Mouse (Mus musculus): Measurements from ENCODE around the gene Fbxo2.

DNA sequence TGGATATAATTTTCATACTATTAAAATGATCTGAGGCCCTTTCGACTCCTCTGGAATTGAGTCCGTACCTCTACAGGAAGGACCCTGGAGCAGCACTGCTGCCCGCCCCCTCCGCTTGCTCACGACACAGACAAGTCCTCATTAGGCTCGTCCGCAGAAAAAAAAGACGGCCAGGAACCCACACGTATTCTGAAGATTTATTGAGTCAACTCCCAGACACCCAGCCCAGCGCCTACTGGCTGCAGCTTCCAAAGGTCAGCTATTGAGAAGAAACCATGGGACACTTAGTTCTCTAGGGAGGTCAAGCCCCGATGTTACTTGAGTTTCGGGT is 20.7 kb upstream of the Fbxo2 start:
- TF ChIP-seq CTCF (IDR thresholded peaks at IDR 0.05; ENCODE audit: borderline replicate concordance, insufficient read depth, low read depth, low read length) (no peak), POLR2A (IDR thresholded peaks at IDR 0.05; ENCODE audit: borderline replicate concordance, insufficient read depth, low read length) (no peak)

Measured in cerebellum, adult 2 months (tissue).